Mouse (Mus musculus) lung, adult 2 months (tissue): Measurements from ENCODE around the gene BC017158. TPM values are rescaled to one million over a fixed set of nuclear protein-coding genes. Genes with fewer than 3 reads are reported as not detected.

Experiments used
- DNase-seq: peaks from one replicate; pipeline ENCODE4 v3.0.0; 2022
- H3K4me1 ChIP-seq: fragments of 200-500 bp; 2 replicates; pipeline ENCODE4 v1.6.1; 2011; ENCODE audit warnings: low read length; ENCODE audit not compliant: control insufficient read depth, insufficient read depth
- H3K4me3 ChIP-seq: fragments of 200-500 bp; replicated peaks from 2 replicates; pipeline ENCODE3; 2011; ENCODE audit warnings: low read depth, mild to moderate bottlenecking, control low read depth, low read length; ENCODE audit errors: extremely low read depth
- CTCF ChIP-seq: fragments of 200-500 bp; IDR thresholded peaks from 2 replicates; pipeline ENCODE4 v1.5.1; 2011; ENCODE audit warnings: mild to moderate bottlenecking, low read length, control low read depth; ENCODE audit not compliant: insufficient read depth
- POLR2A ChIP-seq: fragments of 200-500 bp; IDR thresholded peaks from 2 replicates; pipeline ENCODE4 v1.6.1; 2011; ENCODE audit warnings: low read depth, mild to moderate bottlenecking, control low read depth, low read length, borderline replicate concordance; ENCODE audit errors: extremely low read depth
- WGBS: fragments of 180-500 bp; shearing (Covaris S2); methylation state at CpG from one replicate; pipeline ENCODE4 v1.1.7; 2018; 5-methylcytosine and 5-hydroxymethylcytosine counted together
- polyA plus RNA-seq: library from polyadenylated mRNA; depleted of rRNA; stranded (reverse); fragments of >200 nt; gene quantifications from 2 replicates; pipeline ENCODE4 v1.2.3, GENCODE M21; 2012; rRNA removed

Gene BC017158
- polyA plus RNA-seq, 1 experiment, result 59.4 TPM

DNA sequence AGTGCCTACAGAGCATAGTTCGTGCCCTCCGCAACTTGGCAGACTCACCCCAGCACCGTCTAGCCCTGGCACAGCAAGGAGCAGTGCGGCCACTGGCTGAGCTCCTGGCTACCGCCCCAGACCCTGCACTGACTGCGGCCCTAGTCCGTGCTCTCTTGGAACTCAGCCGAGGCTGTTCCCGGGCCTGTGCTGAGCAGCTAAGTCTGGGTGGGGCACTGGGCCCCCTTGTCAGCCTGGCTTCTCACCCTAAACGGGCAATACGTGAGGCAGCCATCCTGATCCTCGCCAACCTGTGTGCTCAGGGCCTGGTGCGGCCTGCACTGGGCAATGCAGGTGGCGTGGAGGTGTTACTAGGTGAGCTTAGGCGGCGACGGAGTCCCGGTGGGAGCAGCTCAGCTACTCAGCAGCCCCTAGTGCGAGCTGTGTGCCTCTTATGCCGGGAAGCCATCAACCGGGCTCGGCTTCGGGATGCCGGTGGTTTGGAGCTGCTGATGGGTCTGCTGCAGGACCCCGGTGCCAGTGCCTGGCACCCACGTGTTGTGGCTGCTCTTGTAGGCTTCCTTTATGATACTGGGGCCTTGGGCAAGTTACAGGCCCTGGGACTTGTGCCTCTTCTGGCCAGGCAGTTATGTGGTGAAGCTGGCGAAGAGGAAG, 57.7 kb downstream of the BC017158 start:
- DNase-seq, result no peak
- WGBS, result 94% methylated on average over 27 of the region's 27 CpGs
- no peak overlapping the region for H3K4me3 ChIP-seq
- no peaks in the 10 kb centered on the region for H3K4me1 ChIP-seq
- TF ChIP-seq CTCF, result no peak
- no peak for TF ChIP-seq POLR2A

- 12% methylated on average over 4 of the region's 4 CpGs for WGBS
- 0 out of 2 replicates have a peak, but pooled peaks have one; percentile 5 for TF ChIP-seq CTCF
- TF ChIP-seq POLR2A, result no peak
- Histone ChIP-seq H3K4me1 (no peaks in the 10 kb centered on the region), H3K4me3 (no peak overlapping the region)
- no peak for DNase-seq
Measured at GRCm38 (mm10) chr7:128238991-128239390, 59.0 kb downstream of the BC017158 start.

DNA sequence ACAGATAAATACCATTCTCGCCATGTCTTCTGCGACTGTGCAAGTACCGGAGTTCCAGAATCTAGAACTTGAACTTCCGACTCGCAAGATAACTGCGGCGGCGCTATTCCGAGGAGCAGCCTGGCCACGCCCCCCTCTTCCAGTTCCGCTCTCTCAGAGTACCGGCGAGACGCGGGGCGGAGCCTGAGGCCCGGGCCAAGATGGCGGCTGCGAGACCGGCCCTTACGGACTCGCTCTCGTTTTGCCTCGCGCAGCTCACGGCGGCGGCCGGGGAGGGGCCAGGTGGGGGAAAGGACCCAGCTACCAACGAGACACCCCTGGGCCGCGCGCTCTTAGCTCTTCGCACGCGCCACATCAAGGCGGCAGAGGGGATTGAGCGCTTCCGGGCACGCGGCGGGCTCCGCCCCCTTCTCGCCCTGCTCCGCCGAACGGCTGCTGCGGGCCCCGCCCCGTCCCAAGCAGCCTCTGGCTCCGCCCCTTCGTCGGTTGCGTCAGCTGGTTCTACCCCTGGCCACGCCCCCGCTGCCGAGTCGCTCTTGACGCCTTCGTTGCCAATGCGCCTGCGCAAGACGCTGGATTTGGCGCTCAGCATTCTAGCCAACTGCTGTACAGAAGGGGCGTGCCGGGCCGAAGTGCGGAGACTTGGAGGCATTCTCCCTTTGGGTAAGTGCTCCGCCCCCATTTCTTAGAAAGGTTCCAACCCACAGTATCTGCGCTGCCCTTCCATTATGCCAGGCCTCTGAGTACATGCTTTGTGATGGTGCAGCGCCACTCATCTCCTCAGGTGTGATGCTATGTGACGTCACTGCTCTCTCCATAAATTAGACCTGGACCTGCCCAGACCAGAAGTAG, 59.8 kb downstream of the BC017158 start, which contains the start of gene 9130023H24Rik:
9130023H24Rik (minus strand) TSS at position 105 of the 852 bp plus-strand sequence.
- Histone ChIP-seq H3K4me3 (peak within 1 kb of the TSS; percentile 85), H3K4me1 (no peaks in the 10 kb centered on the region)
- TF ChIP-seq POLR2A (peak; percentile 66), CTCF (no peak)
- under 1% methylated on average over 71 of the region's 72 CpGs for WGBS
- DNase-seq, result peak; percentile 100

GRCm38 (mm10) chr7:128237593-128237926, 60.4 kb downstream of the BC017158 start:
- no peaks in the 10 kb centered on the region for H3K4me1 ChIP-seq
- no peak for DNase-seq
- WGBS, result under 1% methylated on average over 25 of the region's 25 CpGs
- no peak for TF ChIP-seq CTCF
- TF ChIP-seq POLR2A, result no peak
- H3K4me3 ChIP-seq, result peak overlapping the region; percentile 85

- WGBS, result 22% methylated on average over 37 of the region's 37 CpGs
- DNase-seq, result peak; percentile 90
- no peaks in the 10 kb centered on the region for H3K4me1 ChIP-seq
- peak within 1 kb of the TSS; percentile 85 for H3K4me3 ChIP-seq
- 0 out of 2 replicates have a peak, but pooled peaks have one; percentile 32 for TF ChIP-seq POLR2A
- peak; percentile 50; the same call in 1 of the 2 replicates for TF ChIP-seq CTCF
Measured at GRCm38 (mm10) chr7:128236856-128237592, 60.9 kb downstream of the BC017158 start, which contains the start of gene Armc5. TSS of gene Armc5 (plus strand) at chr7:128237342.

DNA sequence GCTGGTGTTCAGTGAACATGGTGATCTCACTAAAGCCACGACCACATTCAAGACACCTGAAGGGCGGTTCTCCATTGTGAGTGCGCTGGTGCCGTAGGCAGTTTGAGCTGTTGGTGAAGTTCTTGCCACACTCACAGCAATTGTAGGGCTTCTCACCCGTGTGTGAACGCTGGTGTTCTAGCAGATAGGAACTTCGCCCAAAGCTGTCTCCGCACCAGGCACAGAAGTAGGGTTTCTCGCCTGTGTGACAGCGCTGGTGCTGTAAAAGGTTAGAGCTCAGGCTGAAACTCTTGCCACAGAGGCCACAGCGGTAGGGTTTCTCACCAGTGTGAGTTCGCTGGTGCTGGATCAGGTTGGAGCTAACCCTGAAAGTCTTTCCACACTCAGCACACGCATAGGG, 61.5 kb downstream of the BC017158 start:
- TF ChIP-seq CTCF (no peak), POLR2A (no peak)

DNA sequence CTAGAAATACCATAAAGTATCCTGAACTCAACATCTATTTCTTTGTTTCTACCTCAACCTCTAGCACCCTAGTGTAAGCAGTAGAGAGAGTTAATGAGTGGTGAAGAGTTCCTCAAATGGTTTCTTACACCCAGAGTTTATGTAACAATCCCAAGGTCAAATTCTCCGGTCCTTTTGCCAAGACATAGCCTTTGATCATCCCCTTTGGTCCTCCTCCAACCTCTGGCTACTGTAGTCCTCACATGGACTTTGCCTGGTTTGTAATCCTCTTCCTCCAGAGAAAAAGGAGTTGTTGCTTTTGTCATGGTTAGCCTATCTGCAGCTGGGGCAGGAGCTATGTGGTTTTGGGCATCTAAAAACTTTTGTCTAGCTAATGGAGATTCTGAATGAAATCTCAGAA, 62.5 kb downstream of the BC017158 start:
- no peak for DNase-seq
- Histone ChIP-seq H3K4me3 (no peak overlapping the region), H3K4me1 (no peaks in the 10 kb centered on the region)
- 70% methylated on average over 1 of the region's 1 CpGs for WGBS
- TF ChIP-seq CTCF, result no peak
- no peak for TF ChIP-seq POLR2A

More for the DNA sequence above, 61.5 kb downstream of the BC017158 start:
- no peaks in the 10 kb centered on the region for H3K4me1 ChIP-seq
- WGBS, result 91% methylated on average over 13 of the region's 13 CpGs
- no peak overlapping the region for H3K4me3 ChIP-seq
- no peak for DNase-seq

DNA sequence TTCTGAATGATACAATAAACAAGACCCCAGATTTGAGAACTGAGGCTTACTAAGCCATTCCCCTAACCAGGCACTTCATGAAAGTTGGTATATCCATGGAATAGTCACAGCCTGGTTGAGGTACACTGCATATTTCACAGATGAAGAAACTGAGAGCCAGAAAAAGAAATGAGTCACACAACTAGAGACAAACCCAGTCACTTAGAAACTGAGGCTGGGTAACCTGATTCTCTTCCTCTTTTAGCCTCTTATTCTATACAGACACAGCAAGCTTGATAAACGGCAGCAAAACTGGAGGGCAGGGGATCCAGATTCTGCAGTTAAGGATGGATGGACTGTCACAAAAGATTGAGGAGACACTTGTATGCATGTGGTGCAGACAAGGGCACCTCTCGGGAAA, 63.2 kb downstream of the BC017158 start:
- WGBS, result 78% methylated on average over 2 of the region's 2 CpGs
- DNase-seq, result no peak
- no peaks in the 10 kb centered on the region for H3K4me1 ChIP-seq
- no peak overlapping the region for H3K4me3 ChIP-seq
- TF ChIP-seq CTCF (no peak), POLR2A (no peak)

GRCm38 (mm10) chr7:128231741-128232140, 66.2 kb downstream of the BC017158 start:
- WGBS, result 39% methylated on average over 8 of the region's 8 CpGs
- Histone ChIP-seq H3K4me3 (no peak overlapping the region), H3K4me1 (no peaks in the 10 kb centered on the region)
- TF ChIP-seq POLR2A, result no peak
- TF ChIP-seq CTCF, result no peak
- DNase-seq, result no peak

Other genes with a start within 250 kb of the BC017158 start
- 25.2 and 27.6 TPM in 2 replicates for gene Itgam, start 235.5 kb downstream of the BC017158 start, polyA plus RNA-seq
- 0.07 and 0.12 TPM in 2 replicates for gene Gm49368, start 235.5 kb downstream of the BC017158 start, polyA plus RNA-seq
- 20.6 and 25.0 TPM in 2 replicates for gene Itgax, start 168.6 kb downstream of the BC017158 start, polyA plus RNA-seq
- 0.50 and 0.56 TPM in 2 replicates for gene Itgad, start 143.8 kb downstream of the BC017158 start, polyA plus RNA-seq
- gene Cox6a2, start 91.8 kb downstream of the BC017158 start, polyA plus RNA-seq, result 186 and 243 TPM in 2 replicates
- 41.3 and 45.2 TPM in 2 replicates for gene Armc5, start 60.8 kb downstream of the BC017158 start, polyA plus RNA-seq
- gene 9130023H24Rik, start 60.1 kb downstream of the BC017158 start, polyA plus RNA-seq, result 2.4 and 3.1 TPM in 2 replicates
- gene Tgfb1i1, start 51.4 kb downstream of the BC017158 start, polyA plus RNA-seq, result 131 and 150 TPM in 2 replicates
- 0.09 and 0.24 TPM in 2 replicates for gene Slc5a2, start 32.5 kb downstream of the BC017158 start, polyA plus RNA-seq
- 11.1 and 13.7 TPM in 2 replicates for gene Rgs10, start 120.6 kb upstream of the BC017158 start, polyA plus RNA-seq
- 16.4 and 27.5 TPM in 2 replicates for gene Tial1, start 163.5 kb upstream of the BC017158 start, polyA plus RNA-seq
- gene Bag3, start 225.4 kb upstream of the BC017158 start, polyA plus RNA-seq, result 58.6 and 60.3 TPM in 2 replicates